ENCODE assay signal across 9 mouse cellular contexts in the genomic region with DNA sequence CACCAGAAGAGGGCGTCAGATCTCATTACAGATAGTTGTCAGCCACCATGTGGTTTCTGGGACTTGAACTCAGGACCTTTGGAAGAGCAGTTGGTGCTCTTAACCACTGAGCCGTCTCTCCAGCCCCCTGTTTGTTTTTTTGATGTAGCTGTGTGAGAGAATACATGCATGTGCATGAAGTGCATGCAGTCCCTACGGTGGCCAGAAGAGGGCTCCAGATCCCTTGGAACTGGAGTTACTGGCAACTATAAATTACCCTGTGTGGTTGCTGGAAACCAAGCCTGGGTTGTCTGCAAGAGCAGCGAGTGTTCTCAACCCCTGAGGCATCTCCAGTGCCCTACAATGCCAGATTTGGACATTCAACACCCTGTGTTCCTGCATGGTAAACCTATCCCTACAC. TPM values are rescaled to one million over a fixed set of nuclear protein-coding genes. Genes with fewer than 3 reads are reported as not detected.
DNase-seq lines count a peak whose midpoint lies in the region; ATAC-seq lines count a peak whose summit lies in the region.
"Had no signal": no experiment of that assay in that cellular context is flagged by ENCODE, and none has a peak within 500 bp of the region (broad histone marks: within the 10 kb centered on the region; RNA-seq: fewer than 3 reads in every experiment).

No protein-coding gene starts in this region.

- H3K4me3 ChIP-seq in liver, embryonic 12.5 days, result no peak overlapping the region
- H3K4me3 ChIP-seq: myocyte had no signal

- peaks cover 17% of the 10 kb centered on the region; the same call in 1 of the 2 replicates for H3K36me3 ChIP-seq in liver, embryonic 12.5 days

- no peaks in the 10 kb centered on the region for H3K9me3 ChIP-seq in liver, embryonic 12.5 days (replicated peaks)

- no peaks in the 10 kb centered on the region for H3K27me3 ChIP-seq in liver, embryonic 12.5 days (replicated peaks)

- H3K4me1 ChIP-seq in liver, embryonic 12.5 days, result peaks cover 37% of the 10 kb centered on the region

- intact Hi-C loops in heart, postnatal 36 days (cut with DNase I), result loop anchor here (2.0 kb wide), 1 partner anchor 237 kb away; no protein-coding TSS in a partner anchor

- no peak overlapping the region for H3K9ac ChIP-seq in liver, embryonic 12.5 days

- WGBS in liver, embryonic 12.5 days (ENCODE audit: insufficient replicate concordance), result 27% methylated on average over 4 of the region's 4 CpGs

- H3K27ac ChIP-seq in liver, embryonic 12.5 days, result no peak overlapping the region

- no peak overlapping the region for H3K4me2 ChIP-seq in liver, embryonic 12.5 days

- ATAC-seq in activated CD4-positive, CD25-positive, alpha-beta regulatory T cell, adult 4 months, result peak; percentile 31
- ATAC-seq in common myeloid progenitor, adult 5-6 weeks (replicated peaks; ENCODE audit: low read depth, poor library complexity, severe bottlenecking), result peak; percentile 71
- ATAC-seq in liver, embryonic 12.5 days, result 0 out of 2 replicates have a peak, but pooled peaks have one; percentile 8

- peak; percentile 73 for DNase-seq in layer of hippocampus, adult 11-12 months (ENCODE audit: low spot score)
- DNase-seq in layer of hippocampus, adult 9-10 months (ENCODE audit: low spot score), result no peak
- peak; percentile 74 to 86 for DNase-seq in heart, postnatal 36 days
- peak; percentile 50 for DNase-seq in retina, postnatal 7 days (ENCODE audit: low read depth, low spot score)
- peak; percentile 50 for DNase-seq in urinary bladder, adult 2 months (ENCODE audit: low spot score)

RNA-seq across cellular contexts. Expression of a gene that starts 15.5 kb away (rescaled TPM):
- 10 to 100 TPM; 39.1 to 51.8 TPM for polyA plus RNA-seq in activated CD4-positive, CD25-positive, alpha-beta regulatory T cell, adult 4 months (2017; shearing (Covaris generic))
- 114 and 116 TPM in 2 replicates for total RNA-seq in common myeloid progenitor, adult 5-6 weeks (2017)
- total RNA-seq in heart, postnatal 36 days (2021), result 10 to 100 TPM; 39.4 to 41.1 TPM
- polyA plus RNA-seq in liver, embryonic 12.5 days (2016; fragmentation: Nextera tagmentation; extraction: Ambion mirVana), result 45.9 and 47.3 TPM in 2 replicates
- 59.0 and 64.8 TPM in 2 replicates for polyA plus RNA-seq in urinary bladder, adult 2 months (2012; rRNA removed)

Comparison
In these comparisons a context has a peak if more than half of its experiments do, and no peak if none do; other contexts are left out.
1. ATAC-seq: peak in every context shown above with its lines; median percentile 71 in common myeloid progenitor, adult 5-6 weeks; 31 in activated CD4-positive, CD25-positive, alpha-beta regulatory T cell, adult 4 months; 8 in liver, embryonic 12.5 days.